Mouse (Mus musculus): Measurements from ENCODE around the gene Osbpl3. TPM values are rescaled to one million over a fixed set of nuclear protein-coding genes. Genes with fewer than 3 reads are reported as not detected.
A peak's percentile ranks its signal among the peaks of the same experiment; 100 is the strongest.

The Osbpl3 gene
- polyA plus RNA-seq (2012; rRNA removed) = 6.0 and 13.0 TPM in 2 replicates

DNA sequence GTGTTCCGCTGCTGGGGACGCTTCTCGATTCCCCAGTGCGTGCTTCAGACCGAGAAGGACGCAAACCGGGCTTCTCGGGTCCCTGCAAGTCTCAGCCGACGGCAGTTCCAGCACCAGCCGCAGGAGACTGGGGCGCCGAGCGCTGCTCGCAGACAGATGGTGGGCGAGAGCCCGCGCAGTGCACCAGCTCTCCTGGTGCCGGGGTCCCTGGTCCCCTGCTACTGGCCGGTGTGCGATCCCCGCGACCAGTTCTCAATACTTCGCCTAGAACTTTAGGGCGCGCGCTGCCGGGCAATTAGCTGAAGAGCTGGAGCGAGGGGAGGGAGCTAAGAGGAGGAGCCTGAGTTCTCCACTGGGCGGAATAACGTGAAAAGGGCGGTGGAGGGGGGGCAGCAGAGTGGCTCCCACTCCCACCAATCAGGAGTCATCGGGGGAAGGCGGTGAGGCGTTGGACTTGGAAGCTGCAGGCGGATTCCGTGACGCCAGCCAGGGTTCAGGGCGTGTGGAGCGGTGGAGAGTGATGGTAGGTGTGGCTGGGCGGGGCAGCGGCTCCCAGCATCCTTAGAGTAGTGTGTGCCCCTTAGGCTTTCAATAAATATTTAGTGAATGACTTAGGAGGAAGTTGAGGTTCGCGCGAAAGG is at the start of gene Osbpl3:
Gene Osbpl3 (minus strand): TSS at position 373 of the 641 bp plus-strand sequence.
- under 1% methylated on average over 45 of the region's 45 CpGs for whole genome bisulfite sequencing
- peak; percentile 88 for DNase-seq (ENCODE audit: low read depth, low spot score)

DNA sequence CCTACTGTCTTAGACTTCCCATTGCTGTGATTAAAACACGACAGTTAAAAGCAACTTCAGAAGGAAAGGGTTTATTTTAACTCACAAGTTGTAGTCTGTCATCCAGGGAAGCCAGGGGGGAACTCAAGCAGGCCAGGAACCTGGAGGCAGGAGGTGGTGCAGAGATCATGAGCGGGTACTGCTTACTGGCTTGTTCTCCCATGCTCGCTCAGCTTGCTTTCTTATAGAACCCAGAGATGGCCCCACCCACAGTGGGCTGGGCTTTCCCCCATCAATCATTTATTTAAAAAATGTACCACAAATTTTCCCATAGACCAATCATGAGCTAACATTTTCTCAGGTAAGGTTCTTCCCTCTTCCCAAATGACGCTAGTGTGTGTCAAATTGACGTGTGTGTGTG is 49.5 kb upstream of the Osbpl3 start:
- no peak for DNase-seq (ENCODE audit: low read depth, low spot score)
- 90% methylated on average over 5 of the region's 5 CpGs for WGBS

DNA sequence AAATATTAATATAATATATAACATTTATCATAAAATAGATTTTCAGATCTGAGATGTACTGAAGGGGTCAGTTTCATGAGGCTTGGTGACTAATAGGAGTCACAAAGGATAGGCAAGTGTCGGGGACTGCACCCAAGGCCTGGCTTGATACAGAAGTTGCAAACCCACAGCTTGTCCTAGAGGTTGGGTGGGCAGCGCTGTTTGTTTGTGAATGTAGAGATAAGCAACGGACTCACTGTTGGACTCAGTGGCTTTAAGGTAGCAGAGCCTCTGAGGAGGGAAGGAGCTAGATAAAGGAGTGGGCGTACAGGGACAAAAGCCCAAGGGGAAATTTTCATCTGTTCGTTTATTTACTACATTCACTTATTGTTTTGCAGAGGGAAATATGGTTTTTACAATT is 48.7 kb upstream of the Osbpl3 start:
- no peak for DNase-seq (ENCODE audit: low read depth, low spot score)
- WGBS = 91% methylated on average over 5 of the region's 5 CpGs

DNA sequence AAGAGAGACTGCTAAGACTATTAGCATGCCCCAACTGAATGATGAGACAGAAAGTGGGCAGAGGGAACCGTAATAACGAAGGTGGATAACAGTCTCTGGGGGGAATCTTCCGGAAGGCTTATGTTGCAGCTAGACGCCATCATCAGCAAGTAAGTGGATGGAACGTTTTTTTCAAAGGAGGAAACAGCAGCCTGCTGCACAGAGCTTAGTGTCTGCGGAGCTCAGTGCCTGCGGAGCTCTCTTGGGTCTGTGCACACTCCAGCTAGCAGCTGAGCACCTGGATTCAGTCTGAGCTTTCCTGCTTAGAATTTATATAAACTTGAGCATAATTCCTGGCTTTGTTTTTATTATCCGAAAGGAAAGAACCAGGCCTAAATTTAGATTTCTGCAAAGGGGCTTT is 47.8 kb upstream of the Osbpl3 start:
- 57% methylated on average over 8 of the region's 8 CpGs for WGBS
- no peak for DNase-seq (ENCODE audit: low read depth, low spot score)

DNA sequence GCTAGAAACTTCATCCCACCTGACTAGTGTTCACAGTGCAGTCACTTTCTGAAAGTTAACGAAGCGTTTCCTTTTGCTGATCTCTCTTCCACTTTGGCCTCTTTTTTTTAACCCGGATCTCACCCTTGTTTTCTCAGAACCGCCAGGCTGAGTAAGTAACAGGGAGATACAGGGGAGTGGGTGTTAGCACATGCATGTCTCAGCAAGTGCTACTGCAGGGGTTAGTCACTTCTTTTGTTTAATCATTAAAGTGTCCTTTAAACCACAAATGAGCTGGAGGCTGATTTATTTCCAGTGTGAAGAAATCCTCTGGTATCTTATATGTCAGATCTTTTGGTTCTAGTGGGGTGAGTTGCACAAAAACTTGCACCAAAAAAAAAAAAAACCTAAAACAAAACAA is 47.0 kb upstream of the Osbpl3 start:
- DNase-seq (ENCODE audit: low read depth, low spot score) = no peak
- WGBS = 74% methylated on average over 4 of the region's 4 CpGs

DNA sequence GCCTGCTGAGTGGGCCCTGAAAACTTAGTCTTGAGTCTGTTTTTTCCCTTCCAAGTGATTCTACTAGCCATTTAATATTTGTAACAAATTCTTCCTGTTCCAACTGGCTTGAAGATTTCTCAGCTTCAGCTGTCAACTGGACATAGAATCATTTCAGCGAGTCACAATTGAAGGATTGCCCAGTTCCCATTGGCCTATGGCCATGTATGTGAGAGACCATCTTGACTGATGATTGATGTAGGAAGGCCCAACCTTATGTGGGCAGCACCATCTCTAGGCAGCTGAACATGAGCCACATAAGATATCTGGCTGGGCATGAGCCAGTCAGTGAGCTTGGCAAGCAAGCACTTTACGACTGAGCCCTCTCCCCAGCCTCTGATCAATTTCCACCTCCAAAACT is 42.3 kb upstream of the Osbpl3 start:
- no peak for DNase-seq (ENCODE audit: low read depth, low spot score)
- WGBS = 87% methylated on average over 2 of the region's 2 CpGs

DNA sequence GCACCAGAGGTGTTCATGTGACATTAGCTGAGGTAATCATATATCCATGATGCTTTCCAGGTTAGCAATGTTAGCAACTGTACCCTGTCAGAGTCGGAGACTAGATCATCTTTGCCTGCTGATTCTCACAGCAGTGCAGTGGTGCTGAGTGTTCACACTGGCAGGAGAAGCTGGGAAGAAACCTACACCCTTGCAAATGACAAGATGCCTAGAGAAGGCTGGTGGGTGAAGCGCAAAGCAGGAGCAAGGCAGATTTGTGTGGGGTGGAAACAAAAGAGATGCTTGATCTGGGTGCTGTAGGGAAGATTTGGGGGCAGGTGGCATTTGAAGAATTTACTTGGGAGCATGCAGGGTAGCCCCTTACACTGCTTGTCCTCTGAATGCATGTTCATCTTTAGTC is 34.5 kb upstream of the Osbpl3 start:
- WGBS = 82% methylated on average over 2 of the region's 2 CpGs
- no peak for DNase-seq (ENCODE audit: low read depth, low spot score)

DNA sequence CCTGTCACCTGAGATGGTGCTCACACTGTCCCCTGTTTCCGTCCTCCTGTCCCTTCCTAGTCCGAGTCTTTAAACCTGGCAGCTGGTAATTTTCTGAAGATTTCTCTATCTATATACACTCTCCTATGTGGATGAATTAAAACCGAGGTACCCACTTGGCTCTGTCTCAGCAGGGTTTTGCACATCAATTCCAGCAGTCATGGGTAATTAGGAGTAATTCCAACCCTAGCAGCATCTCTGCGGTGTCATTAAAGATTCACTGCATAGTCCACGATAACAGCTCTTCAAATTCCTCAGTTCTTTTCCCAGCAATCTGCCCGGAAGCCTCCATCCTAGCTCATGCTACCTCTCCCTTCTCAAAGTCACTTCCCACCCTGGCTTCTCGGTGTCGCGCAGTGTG is 33.4 kb upstream of the Osbpl3 start:
- DNase-seq (ENCODE audit: low read depth, low spot score) = no peak
- WGBS = 71% methylated on average over 9 of the region's 9 CpGs

DNA sequence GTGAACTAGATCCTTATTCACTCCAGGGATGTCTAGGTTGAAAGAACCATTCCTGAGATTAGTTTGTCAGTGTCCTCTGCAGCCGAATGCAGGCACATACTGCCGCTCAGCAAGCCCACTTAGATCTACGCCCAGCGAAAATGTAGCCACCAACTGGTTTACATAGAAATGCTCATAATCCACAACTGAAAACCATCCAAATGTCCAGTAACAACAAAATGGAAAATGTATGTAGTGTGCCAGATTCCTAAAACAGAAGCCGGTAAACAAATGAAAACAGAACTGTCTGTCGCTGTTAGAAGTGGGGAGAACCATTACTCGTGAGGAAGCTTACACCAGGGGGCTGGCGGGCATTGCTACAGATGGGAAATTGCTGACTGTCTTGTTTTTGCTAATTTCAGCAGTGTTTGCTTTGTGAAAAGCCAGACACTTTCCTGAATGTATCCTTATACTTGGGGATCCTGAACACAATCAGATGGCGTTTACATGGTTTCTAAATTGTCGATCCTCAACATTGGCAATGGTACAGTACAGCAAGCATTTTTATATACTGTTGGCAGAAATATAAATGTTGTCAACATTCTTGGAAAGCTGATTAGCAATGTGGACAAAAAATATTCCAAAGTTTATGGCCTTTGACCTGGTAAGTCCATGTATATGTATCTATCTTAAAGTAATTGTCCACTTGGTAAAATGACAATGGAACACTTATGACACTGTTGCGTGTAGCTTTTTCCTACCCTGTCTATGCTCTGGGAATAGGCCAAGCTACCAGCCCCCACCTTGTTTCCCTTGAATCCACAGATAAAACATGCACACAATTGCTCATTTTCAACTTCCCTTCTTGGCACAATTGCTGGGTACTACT is 30.3 kb upstream of the Osbpl3 start:
- 78% methylated on average over 11 of the region's 11 CpGs for WGBS
- DNase-seq (ENCODE audit: low read depth, low spot score) = no peak

DNA sequence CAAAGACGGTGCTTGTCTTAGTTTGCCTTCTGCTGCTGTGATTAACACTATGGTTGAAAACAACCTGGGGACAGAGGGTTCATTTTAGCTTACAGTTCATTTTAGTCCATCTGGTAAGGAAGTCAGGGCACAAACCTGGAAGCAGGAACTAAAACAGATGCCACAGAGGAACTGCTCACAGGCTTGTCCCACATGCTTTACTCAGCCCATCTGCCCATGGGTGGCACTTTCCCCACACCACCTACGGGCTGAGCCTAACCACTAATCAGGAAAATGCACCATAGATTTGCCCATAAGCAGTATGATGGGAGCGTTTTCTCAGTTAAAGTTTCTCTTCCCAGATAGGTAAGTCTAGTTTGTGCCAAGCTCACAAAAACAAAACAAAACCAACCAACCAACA is 27.4 kb upstream of the Osbpl3 start:
- 89% methylated on average over 3 of the region's 3 CpGs for WGBS
- no peak for DNase-seq (ENCODE audit: low read depth, low spot score)

DNA sequence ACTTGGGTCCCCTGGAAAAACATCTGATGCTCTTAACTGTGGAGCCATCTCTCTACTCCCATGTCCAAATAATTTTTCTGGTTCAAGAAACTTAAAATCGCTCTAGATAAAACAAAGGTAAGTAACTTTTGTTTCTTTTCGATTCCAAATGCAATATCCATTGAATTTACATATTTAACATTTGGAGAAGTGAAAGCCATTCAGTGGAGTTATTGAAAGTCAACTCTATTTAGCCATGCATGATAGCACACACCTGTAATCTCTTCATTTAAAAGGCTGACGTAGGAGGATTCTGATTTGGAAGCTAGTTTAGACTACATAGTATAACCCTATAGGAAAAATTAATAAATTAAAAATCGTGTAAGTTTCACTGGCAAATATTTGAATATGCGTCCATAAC is 25.5 kb upstream of the Osbpl3 start:
- DNase-seq (ENCODE audit: low read depth, low spot score) = no peak
- WGBS = 90% methylated on average over 5 of the region's 5 CpGs

DNA sequence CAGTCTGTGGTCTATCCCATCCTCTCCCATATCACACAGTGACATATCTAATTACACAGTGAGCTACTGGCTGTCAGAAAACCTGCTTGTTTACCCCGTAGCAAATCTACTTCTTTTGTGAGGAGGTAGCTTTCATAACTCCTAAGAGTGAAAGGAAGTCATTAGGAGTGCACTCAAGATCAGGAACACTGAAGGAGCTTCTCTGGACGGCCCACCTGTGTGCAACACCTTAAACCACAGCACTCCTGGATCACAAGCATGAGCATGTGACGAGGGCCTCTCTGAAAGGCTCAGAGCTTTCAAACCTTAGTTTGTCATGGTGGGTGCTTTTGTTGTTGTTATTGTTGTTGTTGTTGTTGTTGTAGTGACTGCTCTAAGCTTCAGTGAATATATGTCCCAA is 10.4 kb upstream of the Osbpl3 start:
- 84% methylated on average over 3 of the region's 3 CpGs for WGBS
- no peak for DNase-seq (ENCODE audit: low read depth, low spot score)

DNA sequence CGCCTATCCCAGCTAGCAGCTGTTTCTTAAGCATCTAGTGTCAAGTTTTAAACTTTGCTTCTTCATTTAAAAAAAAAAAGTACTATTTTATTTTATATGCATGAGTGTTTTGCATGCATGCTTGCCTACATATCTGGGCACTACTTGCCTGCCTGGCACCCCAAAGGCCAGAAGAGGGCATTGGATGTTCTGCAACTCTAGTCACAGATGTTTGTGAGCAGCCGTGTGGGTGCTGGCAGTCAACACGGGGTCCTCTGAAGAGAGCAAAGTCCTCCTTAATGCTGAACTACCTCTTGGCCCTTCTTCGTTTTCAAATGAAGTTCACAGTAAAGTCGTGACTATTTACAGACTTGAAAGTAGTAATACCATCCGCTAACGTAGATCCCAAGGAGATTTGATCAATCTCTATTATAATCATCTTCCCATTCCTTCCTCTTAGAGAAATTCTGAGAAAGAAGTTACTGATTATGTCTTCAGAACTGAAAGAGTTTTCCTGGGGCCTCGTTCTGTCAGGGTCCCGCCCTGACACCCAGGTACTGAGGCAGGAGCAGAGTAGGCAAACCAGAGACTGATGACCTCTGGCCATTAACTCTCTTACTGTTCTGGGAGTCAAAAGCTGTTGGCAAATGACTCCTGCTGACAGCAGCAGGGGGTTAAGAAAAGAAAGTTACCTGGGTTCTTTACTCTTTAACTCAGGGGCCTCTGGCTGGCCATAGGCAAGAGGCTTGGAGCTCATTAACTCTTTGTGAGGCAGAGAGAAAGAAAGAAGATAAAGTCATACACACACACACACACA is 8.9 kb upstream of the Osbpl3 start:
- DNase-seq (ENCODE audit: low read depth, low spot score) = no peak
- 79% methylated on average over 9 of the region's 9 CpGs for WGBS

DNA sequence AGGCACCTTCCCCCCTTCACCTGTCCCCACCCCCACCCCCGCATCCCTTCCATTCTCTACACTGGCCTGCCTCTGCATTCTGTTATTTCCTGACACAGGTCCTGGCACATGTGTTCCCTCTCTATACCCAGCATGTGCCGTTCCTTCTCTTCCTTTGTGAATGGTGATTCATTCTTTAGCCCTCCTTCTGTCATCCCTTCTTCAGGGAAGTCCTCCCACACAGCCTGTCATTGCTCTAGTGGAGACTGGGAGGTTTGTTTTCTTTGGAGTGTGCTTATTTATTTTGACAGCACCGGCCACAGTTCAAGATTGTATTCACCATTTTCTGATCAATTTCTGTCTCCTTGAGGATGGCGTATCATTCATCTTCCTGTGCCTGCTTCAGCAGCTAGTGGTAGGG is 6.0 kb upstream of the Osbpl3 start:
- 85% methylated on average over 4 of the region's 4 CpGs for WGBS
- no peak for DNase-seq (ENCODE audit: low read depth, low spot score)

DNA sequence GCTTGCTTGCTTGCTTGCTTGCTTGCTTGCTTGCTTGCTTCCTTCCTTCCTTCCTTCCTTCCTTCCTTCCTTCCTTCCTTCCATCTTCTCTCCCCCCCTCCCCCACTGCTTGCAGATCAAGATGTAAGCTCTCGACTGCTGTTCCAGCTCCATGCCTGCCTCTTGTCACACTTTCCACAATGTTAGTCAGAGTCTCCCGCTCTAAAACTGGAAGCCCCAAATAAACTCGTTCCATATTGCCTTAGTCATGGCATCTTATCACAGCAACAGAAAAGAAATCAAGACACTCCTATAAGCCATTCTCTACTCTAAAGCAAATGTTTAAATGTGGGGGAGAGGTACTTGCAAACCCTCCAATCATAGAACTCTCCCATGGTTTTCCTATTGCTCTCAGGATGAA is 5.6 kb upstream of the Osbpl3 start:
- DNase-seq (ENCODE audit: low read depth, low spot score) = no peak
- 65% methylated on average over 3 of the region's 3 CpGs for WGBS

DNA sequence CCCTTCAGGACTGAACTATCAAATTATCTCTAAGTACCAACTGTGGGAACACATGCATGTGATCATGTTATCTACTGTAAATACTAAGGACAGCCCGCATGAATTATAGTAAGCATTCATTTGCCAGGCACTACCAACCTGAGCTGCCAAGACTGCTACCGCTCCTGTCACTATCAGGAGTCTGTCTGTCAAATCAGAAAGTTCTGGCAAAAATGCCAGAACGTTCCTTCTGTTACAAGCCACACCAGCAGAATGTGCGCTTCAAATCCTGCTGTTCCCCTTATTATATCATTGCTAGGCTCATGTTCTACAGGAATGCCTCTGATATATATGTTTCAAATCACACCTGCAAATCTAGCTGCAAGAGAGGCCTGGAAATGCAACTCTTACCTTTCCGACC is 4.6 kb upstream of the Osbpl3 start:
- no peak for DNase-seq (ENCODE audit: low read depth, low spot score)
- WGBS = 76% methylated on average over 5 of the region's 5 CpGs

DNA sequence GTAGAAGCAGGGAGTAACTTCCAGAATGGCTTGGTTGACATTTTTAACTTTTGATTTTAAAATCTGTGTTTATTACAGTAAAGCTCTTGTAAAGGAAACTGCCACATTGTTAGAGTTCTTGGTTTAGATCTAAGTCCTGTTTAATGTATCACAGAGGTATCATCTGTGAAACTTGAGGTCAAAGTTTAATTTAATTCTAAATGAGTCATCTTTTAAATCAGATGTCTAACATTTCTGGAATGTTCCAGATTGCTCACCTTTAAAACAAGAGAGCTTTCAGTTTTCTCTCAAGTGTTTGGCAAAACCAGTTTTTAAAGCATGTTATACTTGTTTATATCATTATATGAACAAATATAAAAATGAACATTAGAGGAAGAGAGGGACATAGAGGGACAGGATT is 4.2 kb upstream of the Osbpl3 start:
- DNase-seq (ENCODE audit: low read depth, low spot score) = no peak

DNA sequence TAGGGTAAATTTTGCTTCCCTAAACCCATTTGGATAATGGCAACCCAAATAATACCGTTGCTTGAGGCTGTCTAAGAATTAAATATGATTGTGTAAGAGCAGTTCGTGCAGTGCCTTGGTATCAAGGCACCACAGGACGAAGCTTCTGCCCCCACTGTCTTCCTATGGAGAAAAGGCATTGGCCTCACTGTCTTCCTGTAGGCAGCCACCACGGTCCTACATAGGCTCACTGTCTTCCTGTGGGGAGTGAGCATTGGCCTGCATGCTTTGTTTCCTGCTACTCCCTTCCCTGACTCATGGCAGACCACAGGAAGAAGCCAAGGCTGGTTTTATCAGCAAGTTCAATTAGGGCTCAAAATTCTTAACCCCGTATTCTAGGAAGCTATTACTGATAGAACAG is 3.3 kb upstream of the Osbpl3 start:
- no peak for DNase-seq (ENCODE audit: low read depth, low spot score)
- WGBS = 78% methylated on average over 5 of the region's 5 CpGs

DNA sequence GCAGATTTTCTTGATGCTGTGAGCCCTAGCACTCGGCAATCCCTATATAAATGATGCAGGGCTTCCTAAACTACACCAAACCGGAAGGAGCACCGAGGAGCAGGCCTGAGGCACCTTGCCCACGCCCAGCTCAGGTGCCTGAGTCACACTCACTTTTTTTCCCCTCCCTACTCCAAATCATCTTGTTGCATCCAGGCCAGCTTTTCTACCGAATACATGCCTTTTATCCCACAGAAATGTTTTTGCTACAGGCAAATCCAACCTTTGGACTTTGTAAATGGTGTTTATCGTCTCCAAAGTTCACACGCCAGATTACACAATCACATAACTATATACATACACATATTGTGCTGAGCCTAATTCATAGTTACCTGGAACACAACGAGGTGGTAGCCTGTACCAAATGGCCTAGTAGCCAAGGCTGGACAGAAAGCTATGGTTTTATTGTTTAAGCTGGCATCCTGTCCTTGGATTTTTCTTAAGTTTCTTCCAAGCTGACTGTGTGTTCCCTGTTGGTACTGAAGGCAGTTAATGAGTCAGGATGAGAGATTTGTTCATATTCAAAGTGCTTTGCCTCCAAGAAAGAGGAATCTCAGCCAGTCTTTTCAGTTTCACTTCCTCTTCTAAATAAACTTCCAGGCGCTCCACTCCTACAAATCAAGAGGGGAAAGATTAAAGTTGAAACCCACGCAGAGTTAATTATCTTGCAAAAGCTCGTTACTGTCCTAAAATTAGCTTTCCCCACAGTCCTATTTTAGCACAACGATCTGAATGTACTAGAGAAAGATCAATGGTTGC is 1.7 kb upstream of the Osbpl3 start:
- DNase-seq (ENCODE audit: low read depth, low spot score) = peak; percentile 57
- 39% methylated on average over 12 of the region's 12 CpGs for WGBS

DNA sequence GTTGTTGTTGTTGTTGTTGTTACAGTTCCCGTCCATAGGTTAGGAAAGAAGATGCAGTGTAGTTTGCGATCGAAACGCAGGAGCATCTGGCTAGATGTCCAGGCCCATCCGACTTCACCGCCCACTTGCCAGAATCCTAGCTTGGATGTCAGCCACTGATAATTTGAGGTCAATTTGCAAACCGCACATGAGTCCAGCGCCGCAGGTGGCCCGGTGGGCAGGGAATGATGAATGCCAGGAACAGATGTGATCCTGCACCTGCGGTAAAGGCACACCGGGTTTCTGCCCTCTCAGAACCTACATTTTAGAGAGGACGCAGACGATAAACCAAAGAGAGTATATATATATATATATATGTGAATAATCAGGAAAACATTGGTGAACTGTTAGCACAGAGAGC is 705 bp upstream of the Osbpl3 start:
- DNase-seq (ENCODE audit: low read depth, low spot score) = no peak
- 59% methylated on average over 14 of the region's 14 CpGs for WGBS

Measured in large intestine, adult 2 months (tissue).